Mouse (Mus musculus): Measurements from ENCODE around the gene Nectin4.

DNA sequence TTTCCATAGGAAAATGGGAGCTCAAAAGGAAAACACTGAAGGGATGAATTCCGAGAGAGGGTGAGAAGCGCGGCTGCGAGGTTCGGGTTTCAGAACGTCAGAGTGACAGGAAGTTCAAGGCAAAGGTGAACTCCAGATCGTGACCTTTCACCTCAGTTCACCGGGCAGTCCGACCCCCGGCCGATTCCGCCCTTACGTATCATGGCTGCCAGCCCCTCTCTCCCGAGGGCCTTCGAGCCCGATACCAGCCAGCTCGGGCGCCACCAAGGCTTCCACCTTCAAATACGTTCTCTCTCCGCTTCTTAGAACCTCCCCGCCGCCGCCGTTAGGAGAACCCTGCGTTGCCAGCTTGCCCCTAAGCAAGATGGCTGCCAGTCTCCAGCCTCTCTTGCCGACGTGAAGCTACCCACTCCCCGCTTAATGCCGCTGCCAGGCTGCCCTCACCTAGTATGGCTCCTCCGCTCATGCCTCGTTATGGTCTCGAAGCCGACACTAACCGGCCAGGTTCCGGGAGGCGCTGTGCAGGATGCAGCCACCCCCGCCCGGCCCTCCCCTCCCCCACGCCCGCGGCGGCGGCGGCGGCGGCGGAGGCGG is 41.0 kb upstream of the Nectin4 start, which contains the start of gene Dedd:
- TF ChIP-seq CTCF (conservative IDR thresholded peaks at IDR 0.05 in 1 of 2, IDR thresholded peaks at IDR 0.05 in 1 of 2; ENCODE audit: low read depth in 2 of 2, low read length in 2 of 2), result no peak
- TF ChIP-seq POLR2AphosphoS2 (IDR thresholded peaks at IDR 0.05; ENCODE audit: low read depth, low read length), result 0 out of 2 replicates have a peak, but pooled peaks have one; percentile 45
- TF ChIP-seq ZKSCAN1 (IDR thresholded peaks at IDR 0.05; ENCODE audit: borderline replicate concordance, low read depth, low read length), result no peak
- peak; percentile 64 for TF ChIP-seq POLR2A (IDR thresholded peaks at IDR 0.05; ENCODE audit: low read depth, low read length)
- no peak for TF ChIP-seq JUND (conservative IDR thresholded peaks at IDR 0.05; ENCODE audit: low read depth, low read length)
- TF ChIP-seq CHD2 (IDR thresholded peaks at IDR 0.05; ENCODE audit: low read length), result peak; percentile 96
- TF ChIP-seq E2F4 (IDR thresholded peaks at IDR 0.05; ENCODE audit: insufficient replicate concordance, low read depth, low read length), result no peak
- TF ChIP-seq EP300 (IDR thresholded peaks at IDR 0.05; ENCODE audit: low read length), result no peak
- peak; percentile 75 for TF ChIP-seq ZMIZ1 (IDR thresholded peaks at IDR 0.05; ENCODE audit: low read depth, low read length)
- TF ChIP-seq HCFC1 (IDR thresholded peaks at IDR 0.05; ENCODE audit: low read depth, low read length), result peak; percentile 91
